Mouse (Mus musculus) thymus, adult 2 months (tissue): Measurements from ENCODE around the gene Adgrf5.
"Not testable (repeated sequence)": the region's sequence is repeated elsewhere in the genome, so short reads cannot be mapped to it uniquely, and the experiment has no call there.

Experiments
- CTCF ChIP-seq: fragments of 200-500 bp; IDR thresholded peaks from 2 replicates; pipeline ENCODE4 v1.5.1; 2012; ENCODE audit warnings: mild to moderate bottlenecking, control low read depth, low read length, moderate library complexity, borderline replicate concordance; ENCODE audit not compliant: control insufficient read depth, poor library complexity, insufficient read depth; ENCODE audit errors: extremely low read depth
- POLR2A ChIP-seq: fragments of 200-500 bp; IDR thresholded peaks from 2 replicates; pipeline ENCODE4 v1.6.1; 2012; ENCODE audit warnings: mild to moderate bottlenecking, low read length, control low read depth, moderate library complexity; ENCODE audit not compliant: control insufficient read depth, poor library complexity, insufficient read depth; ENCODE audit errors: extremely low read depth

DNA sequence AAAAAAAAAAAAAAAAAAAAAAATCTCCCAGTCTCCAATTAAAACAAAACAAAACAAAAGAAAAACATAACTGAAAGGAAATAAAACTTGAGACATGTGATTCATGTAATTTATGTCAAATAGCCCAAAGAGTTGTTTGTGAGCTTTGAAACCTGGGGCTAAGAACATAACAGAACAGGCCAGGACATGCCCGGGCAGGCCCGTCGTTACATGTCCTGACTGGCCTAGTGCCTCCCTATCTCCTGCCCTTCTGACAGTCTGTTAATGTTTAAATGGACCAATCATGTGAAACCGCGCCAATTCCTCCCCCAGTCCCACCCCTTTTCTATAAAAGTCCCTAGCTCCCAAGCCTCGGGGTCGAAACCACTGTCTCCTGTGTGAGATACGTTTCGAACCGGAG is 130.1 kb downstream of the Adgrf5 start:
- TF ChIP-seq CTCF, POLR2A: not testable (repeated sequence)
